Mouse (Mus musculus): Measurements from ENCODE around the gene Mrvi1. TPM values are rescaled to one million over a fixed set of nuclear protein-coding genes. Genes with fewer than 3 reads are reported as not detected.

The Mrvi1 gene
- polyA plus RNA-seq, 1 experiment from 2014 or later, result 13.3 TPM

DNA sequence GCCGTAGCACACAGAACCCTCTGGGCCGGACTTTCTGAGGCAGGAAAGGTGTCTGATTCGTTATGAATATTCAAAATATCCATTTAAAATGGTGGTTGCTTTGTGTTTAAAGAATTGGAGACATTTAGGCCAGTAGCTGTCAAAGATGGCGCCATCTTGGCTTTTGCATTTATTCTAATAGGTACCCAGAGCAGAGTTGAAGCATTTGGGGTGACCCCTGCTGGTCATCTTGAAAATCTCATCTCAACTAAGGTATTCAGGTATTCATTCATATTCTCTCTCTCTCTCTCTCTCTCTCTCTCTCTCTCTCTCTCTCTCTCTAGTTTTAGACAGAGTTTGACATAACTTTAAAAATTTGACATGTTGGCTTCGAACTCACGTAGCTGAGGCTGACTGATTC lies 35.5 kb downstream of the Mrvi1 start:
- H3K27ac ChIP-seq (ENCODE audit: low read length), result no peak overlapping the region
- no peak overlapping the region for H3K4me2 ChIP-seq (replicated peaks; ENCODE audit: low read depth, low read length)
- peaks cover 8% of the 10 kb centered on the region for H3K4me1 ChIP-seq (ENCODE audit: insufficient read depth, low read length)
- H3K27me3 ChIP-seq (ENCODE audit: insufficient read depth, low read length), result no peaks in the 10 kb centered on the region
- H3K9ac ChIP-seq (replicated peaks; ENCODE audit: low read length), result no peak overlapping the region
- ATAC-seq (ENCODE audit: low FRiP score, low TSS enrichment), result no peak
- H3K4me3 ChIP-seq (ENCODE audit: low read length), result no peak overlapping the region
- 0 out of 2 replicates have a peak, but pooled peaks cover 3% of the 10 kb centered on the region for H3K36me3 ChIP-seq (ENCODE audit: insufficient read depth, low read length)
- H3K9me3 ChIP-seq (ENCODE audit: low read length), result no peaks in the 10 kb centered on the region
- WGBS, result 76% methylated on average over 6 of the region's 6 CpGs

DNA sequence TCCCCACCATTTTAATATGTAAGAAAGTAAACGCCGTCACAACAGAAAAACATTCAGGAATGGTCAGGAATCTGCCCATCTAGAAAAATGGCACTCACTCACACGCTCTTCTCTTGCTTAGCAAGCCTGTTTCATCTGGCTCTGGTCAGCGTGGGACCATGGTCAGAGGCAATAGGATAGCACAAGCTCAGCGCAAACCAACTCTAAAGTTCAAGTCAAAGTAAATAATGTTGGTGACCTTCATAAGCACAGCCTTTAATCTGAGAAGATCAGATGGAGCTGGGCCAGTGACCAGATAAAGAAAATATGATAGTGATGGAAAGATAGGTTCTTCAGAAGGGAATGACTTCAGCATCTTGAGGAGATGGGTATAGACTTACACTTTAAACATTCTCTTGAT lies 37.9 kb downstream of the Mrvi1 start:
- WGBS, result 69% methylated on average over 5 of the region's 5 CpGs
- H3K4me3 ChIP-seq (ENCODE audit: low read length), result no peak overlapping the region
- no peak overlapping the region for H3K9ac ChIP-seq (replicated peaks; ENCODE audit: low read length)
- H3K27ac ChIP-seq (ENCODE audit: low read length), result no peak overlapping the region
- no peak overlapping the region for H3K4me2 ChIP-seq (replicated peaks; ENCODE audit: low read depth, low read length)
- no peaks in the 10 kb centered on the region for H3K9me3 ChIP-seq (ENCODE audit: low read length)
- no peaks in the 10 kb centered on the region for H3K27me3 ChIP-seq (ENCODE audit: insufficient read depth, low read length)
- ATAC-seq (ENCODE audit: low FRiP score, low TSS enrichment), result no peak
- peaks cover 17% of the 10 kb centered on the region for H3K4me1 ChIP-seq (ENCODE audit: insufficient read depth, low read length)
- 0 out of 2 replicates have a peak, but pooled peaks cover 3% of the 10 kb centered on the region for H3K36me3 ChIP-seq (ENCODE audit: insufficient read depth, low read length)

DNA sequence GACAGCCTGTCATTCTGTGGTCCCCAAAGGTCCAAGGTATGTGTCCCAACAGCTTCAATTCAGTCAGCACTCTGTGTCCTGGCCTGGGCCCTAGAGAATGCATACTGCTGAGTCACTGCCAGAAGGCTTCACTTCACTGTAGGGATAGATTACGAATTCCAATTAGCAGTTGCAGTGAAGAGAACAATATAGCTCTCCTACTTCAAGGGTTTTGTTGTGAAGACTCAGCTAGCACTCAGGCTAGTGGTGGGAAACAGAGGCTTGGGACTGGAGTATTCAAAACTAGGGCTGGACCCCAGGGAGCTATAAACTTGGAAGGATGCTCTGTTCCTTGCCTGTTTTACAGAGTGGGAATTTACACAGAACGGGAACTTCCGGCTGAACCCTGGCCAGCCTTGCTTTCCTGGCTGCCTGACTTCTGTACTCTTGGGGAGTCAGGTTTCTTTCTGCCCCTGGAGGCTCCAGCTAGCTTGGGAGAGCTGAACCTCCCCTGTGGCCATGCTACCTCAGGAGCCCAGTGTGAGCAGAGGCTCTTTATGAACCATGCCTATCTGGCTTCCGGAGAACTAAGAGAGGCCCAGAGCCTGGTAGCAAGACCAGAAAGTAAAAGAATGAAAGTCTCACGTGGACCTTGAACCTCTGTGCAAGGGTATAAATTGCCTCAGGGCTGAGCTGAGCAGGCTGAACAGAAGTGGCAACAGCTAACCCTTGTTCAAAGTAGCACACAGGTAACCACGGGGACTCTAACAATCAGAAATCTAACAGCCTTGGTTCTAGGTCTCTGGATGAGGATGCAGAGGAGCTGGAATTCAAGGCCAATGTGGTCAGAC lies 40.3 kb downstream of the Mrvi1 start:
- peak overlapping the region; percentile 27; the same call in 1 of the 2 replicates for H3K9ac ChIP-seq (replicated peaks; ENCODE audit: low read length)
- peak; percentile 69 for ATAC-seq (ENCODE audit: low FRiP score, low TSS enrichment)
- H3K4me3 ChIP-seq (ENCODE audit: low read length), result no peak overlapping the region
- peak overlapping the region; percentile 83 for H3K27ac ChIP-seq (ENCODE audit: low read length)
- H3K4me2 ChIP-seq (replicated peaks; ENCODE audit: low read depth, low read length), result 0 out of 2 replicates have a peak overlapping the region, but pooled peaks have one; percentile 3
- no peaks in the 10 kb centered on the region for H3K27me3 ChIP-seq (ENCODE audit: insufficient read depth, low read length)
- H3K36me3 ChIP-seq (ENCODE audit: insufficient read depth, low read length), result 0 out of 2 replicates have a peak, but pooled peaks cover 3% of the 10 kb centered on the region
- 21% methylated on average over 6 of the region's 6 CpGs for WGBS
- H3K9me3 ChIP-seq (ENCODE audit: low read length), result no peaks in the 10 kb centered on the region
- H3K4me1 ChIP-seq (ENCODE audit: insufficient read depth, low read length), result peaks cover 17% of the 10 kb centered on the region

DNA sequence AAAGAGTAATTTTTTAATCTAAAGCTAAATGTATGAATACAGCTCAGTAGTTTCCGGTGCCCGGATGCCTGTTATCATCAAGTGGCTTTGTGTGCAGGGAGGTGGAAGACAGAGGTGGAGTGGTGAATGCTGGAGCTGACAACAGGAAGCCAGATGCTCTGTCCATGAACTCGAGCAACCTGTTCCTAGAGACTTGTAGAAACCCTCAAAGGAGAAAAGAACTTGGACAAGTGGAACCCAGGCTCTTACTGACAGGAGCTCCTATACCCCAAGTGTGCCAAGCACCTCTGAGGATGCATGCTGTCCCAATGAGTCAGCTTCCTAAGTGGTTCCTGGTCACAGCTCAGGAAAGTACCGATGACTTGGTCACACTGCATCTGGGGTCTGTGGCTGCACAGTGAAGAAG lies 41.1 kb downstream of the Mrvi1 start:
- Histone ChIP-seq H3K4me1 (ENCODE audit: insufficient read depth, low read length) (peaks cover 17% of the 10 kb centered on the region), H3K27ac (ENCODE audit: low read length) (peak overlapping the region; percentile 83), H3K27me3 (ENCODE audit: insufficient read depth, low read length) (no peaks in the 10 kb centered on the region), H3K4me3 (ENCODE audit: low read length) (no peak overlapping the region), H3K9me3 (ENCODE audit: low read length) (no peaks in the 10 kb centered on the region), H3K9ac (replicated peaks; ENCODE audit: low read length) (no peak overlapping the region), H3K36me3 (ENCODE audit: insufficient read depth, low read length) (0 out of 2 replicates have a peak, but pooled peaks cover 3% of the 10 kb centered on the region), H3K4me2 (replicated peaks; ENCODE audit: low read depth, low read length) (no peak overlapping the region)
- ATAC-seq (ENCODE audit: low FRiP score, low TSS enrichment), result no peak
- WGBS, result 77% methylated on average over 4 of the region's 4 CpGs

DNA sequence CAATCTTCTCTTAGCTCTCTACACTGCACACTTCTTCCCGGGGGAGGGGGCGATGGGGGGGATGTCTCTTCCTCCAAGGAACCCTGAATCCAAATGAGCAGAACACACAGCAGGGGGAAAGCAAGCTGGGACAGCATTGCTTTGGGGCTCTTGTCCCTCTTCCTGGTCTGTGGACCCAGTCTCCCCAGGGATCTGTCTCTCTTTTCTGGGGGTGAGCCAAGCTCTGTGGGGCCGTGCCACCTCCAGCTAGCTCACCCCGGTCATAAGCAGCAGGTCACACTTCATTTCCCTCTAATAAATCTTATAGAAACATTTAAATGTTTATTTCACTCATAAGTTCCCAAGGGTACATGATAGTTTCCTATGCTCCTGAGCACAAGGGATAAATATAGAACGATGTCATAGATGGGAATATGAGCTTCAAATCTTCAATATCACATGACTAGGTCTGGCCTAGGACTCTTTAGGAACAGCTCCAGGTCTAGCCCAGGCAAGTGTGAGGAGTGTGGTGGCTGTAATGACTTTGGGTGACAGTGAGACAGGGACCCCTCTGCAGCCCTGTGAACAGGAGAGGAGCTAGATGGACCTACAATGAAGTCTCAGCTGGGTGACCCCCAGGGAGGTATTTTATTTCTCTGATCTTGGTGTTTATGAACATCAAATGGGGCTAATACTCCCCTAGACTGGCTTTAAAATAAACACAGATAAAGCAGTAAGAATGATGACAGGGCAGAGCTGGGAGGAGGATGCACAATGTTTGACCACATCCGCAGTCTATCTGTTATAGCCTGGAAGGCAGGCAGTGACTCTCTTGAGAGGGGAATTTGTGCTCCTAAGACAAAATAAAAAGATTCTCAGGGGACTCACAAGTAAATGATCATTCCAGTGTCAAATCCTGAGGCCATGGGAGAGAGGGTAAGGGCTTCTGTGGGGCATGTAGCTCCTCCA lies 46.2 kb downstream of the Mrvi1 start:
- Histone ChIP-seq H3K4me2 (replicated peaks; ENCODE audit: low read depth, low read length) (no peak overlapping the region), H3K27ac (ENCODE audit: low read length) (no peak overlapping the region), H3K4me3 (ENCODE audit: low read length) (no peak overlapping the region), H3K36me3 (ENCODE audit: insufficient read depth, low read length) (no peaks in the 10 kb centered on the region), H3K9ac (replicated peaks; ENCODE audit: low read length) (no peak overlapping the region), H3K4me1 (ENCODE audit: insufficient read depth, low read length) (0 out of 2 replicates have a peak, but pooled peaks cover 3% of the 10 kb centered on the region), H3K9me3 (ENCODE audit: low read length) (no peaks in the 10 kb centered on the region), H3K27me3 (ENCODE audit: insufficient read depth, low read length) (no peaks in the 10 kb centered on the region)
- WGBS, result 70% methylated on average over 6 of the region's 6 CpGs
- no peak for ATAC-seq (ENCODE audit: low FRiP score, low TSS enrichment)

DNA sequence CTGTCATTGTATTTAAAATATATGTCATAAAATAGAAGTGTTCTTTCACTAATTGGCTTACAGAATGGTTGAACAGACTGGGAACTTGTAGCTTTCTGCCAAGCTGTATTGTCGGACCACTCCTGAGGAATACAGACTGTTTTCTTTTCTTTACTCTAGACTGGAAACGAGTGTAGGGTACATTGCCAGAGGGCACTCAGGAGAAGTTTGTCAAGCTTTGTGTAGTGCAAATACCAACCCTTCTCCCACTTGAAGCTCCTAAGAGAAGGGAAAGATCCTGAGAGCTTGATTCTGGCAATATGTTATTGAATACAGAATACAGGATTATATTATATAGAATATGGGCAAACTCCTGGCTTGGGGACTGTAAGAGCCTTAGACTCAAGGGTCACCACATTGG lies 48.3 kb downstream of the Mrvi1 start:
- no peaks in the 10 kb centered on the region for H3K27me3 ChIP-seq (ENCODE audit: insufficient read depth, low read length)
- no peak overlapping the region for H3K4me3 ChIP-seq (ENCODE audit: low read length)
- ATAC-seq (ENCODE audit: low FRiP score, low TSS enrichment), result no peak
- H3K9ac ChIP-seq (replicated peaks; ENCODE audit: low read length), result no peak overlapping the region
- H3K4me2 ChIP-seq (replicated peaks; ENCODE audit: low read depth, low read length), result no peak overlapping the region
- no peaks in the 10 kb centered on the region for H3K9me3 ChIP-seq (ENCODE audit: low read length)
- H3K4me1 ChIP-seq (ENCODE audit: insufficient read depth, low read length), result no peaks in the 10 kb centered on the region
- H3K36me3 ChIP-seq (ENCODE audit: insufficient read depth, low read length), result no peaks in the 10 kb centered on the region
- WGBS, result 67% methylated on average over 2 of the region's 2 CpGs
- no peak overlapping the region for H3K27ac ChIP-seq (ENCODE audit: low read length)

DNA sequence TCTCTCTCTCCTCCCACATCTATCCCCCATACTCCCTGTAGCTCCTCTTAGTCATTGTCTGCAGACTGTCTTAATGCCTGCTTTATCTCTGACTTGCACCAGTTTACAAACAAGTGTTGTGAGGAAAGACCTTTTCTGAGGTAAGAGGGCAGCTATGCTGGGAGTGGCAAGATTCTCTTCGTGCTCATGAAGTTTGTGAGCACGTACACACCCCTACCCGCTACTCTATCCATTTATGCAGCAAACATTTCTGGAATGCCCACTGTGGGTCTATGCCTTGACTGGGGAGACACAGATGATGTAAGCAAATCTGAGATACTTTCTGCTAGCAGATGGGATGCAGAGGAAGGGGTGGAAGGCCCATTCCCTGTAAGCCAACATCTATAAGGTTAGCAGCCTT lies 48.9 kb downstream of the Mrvi1 start:
- ATAC-seq (ENCODE audit: low FRiP score, low TSS enrichment), result no peak
- WGBS, result 95% methylated on average over 3 of the region's 3 CpGs

DNA sequence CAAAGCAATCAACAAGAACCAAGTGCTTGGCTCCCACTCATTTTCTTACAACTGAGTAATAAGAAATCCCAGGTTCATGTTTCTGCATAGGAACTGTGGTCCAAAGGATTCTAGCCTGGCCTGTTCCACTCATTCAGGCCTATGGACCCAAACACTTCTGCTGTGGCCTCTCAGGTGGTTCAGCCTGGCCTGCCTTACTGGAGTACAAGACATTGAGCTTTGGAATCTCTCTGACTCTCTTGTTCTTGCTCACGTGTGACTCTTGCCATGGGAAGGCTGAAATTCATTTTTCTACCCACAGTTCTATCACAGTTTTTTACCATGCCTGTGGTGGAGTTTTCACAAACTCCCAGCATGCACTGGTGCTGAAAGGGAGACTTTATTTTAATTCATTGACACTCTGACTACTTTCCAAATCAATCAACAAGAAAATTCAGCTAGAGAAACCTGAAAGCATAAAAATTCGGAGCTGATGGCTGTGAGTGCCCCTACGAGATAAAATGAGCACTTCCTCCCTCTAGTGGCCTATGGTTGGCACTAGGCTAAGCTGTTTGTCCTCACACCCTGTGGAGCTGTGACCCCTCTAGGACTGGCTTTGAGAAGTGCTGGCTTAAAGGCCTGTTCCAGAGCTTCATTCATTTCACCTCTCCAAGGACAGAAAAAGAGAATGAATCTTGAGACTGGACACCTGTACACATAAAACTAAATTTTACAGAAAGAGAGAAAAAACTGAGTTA lies 52.0 kb downstream of the Mrvi1 start:
- Histone ChIP-seq H3K27me3 (ENCODE audit: insufficient read depth, low read length) (no peaks in the 10 kb centered on the region), H3K4me3 (ENCODE audit: low read length) (no peak overlapping the region), H3K4me2 (replicated peaks; ENCODE audit: low read depth, low read length) (no peak overlapping the region), H3K27ac (ENCODE audit: low read length) (no peak overlapping the region), H3K4me1 (ENCODE audit: insufficient read depth, low read length) (no peaks in the 10 kb centered on the region), H3K36me3 (ENCODE audit: insufficient read depth, low read length) (no peaks in the 10 kb centered on the region), H3K9ac (replicated peaks; ENCODE audit: low read length) (no peak overlapping the region), H3K9me3 (ENCODE audit: low read length) (no peaks in the 10 kb centered on the region)
- ATAC-seq (ENCODE audit: low FRiP score, low TSS enrichment), result peak; percentile 76; the same call in 1 of the 2 replicates
- 27% methylated on average over 3 of the region's 3 CpGs for WGBS

More for the DNA sequence above, 48.9 kb downstream of the Mrvi1 start:
- Histone ChIP-seq H3K27me3 (ENCODE audit: insufficient read depth, low read length) (no peaks in the 10 kb centered on the region), H3K9me3 (ENCODE audit: low read length) (no peaks in the 10 kb centered on the region), H3K4me2 (replicated peaks; ENCODE audit: low read depth, low read length) (no peak overlapping the region), H3K27ac (ENCODE audit: low read length) (no peak overlapping the region), H3K4me1 (ENCODE audit: insufficient read depth, low read length) (no peaks in the 10 kb centered on the region), H3K36me3 (ENCODE audit: insufficient read depth, low read length) (no peaks in the 10 kb centered on the region), H3K9ac (replicated peaks; ENCODE audit: low read length) (no peak overlapping the region), H3K4me3 (ENCODE audit: low read length) (no peak overlapping the region)

DNA sequence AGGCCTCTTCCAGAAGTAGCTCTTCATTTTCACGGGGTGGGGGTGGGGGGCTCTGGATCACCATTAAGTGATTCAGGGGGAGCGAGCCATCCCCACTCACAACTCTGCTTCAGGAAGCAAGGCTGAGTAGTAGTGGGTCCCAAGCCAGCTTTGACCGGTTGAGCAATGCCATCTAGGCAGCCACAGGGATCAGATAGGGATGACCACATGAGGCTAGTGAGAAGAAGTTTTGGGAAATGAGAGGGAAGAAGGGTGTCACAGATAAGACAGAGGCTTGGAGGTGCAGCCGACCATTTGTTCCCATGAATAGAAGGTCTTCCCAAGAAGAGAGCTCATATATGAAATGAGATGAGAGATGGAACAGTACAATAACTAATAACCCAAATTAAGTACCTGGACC lies 55.7 kb downstream of the Mrvi1 start:
- Histone ChIP-seq H3K4me1 (ENCODE audit: insufficient read depth, low read length) (no peaks in the 10 kb centered on the region), H3K27me3 (ENCODE audit: insufficient read depth, low read length) (no peaks in the 10 kb centered on the region), H3K4me3 (ENCODE audit: low read length) (no peak overlapping the region), H3K4me2 (replicated peaks; ENCODE audit: low read depth, low read length) (no peak overlapping the region), H3K9me3 (ENCODE audit: low read length) (no peaks in the 10 kb centered on the region), H3K36me3 (ENCODE audit: insufficient read depth, low read length) (no peaks in the 10 kb centered on the region), H3K27ac (ENCODE audit: low read length) (no peak overlapping the region), H3K9ac (replicated peaks; ENCODE audit: low read length) (no peak overlapping the region)
- WGBS, result 76% methylated on average over 4 of the region's 4 CpGs
- ATAC-seq (ENCODE audit: low FRiP score, low TSS enrichment), result no peak
